Mouse (Mus musculus) hindbrain, embryonic 13.5 days (tissue): Measurements from ENCODE around the gene Aarsd1. TPM values are rescaled to one million over a fixed set of nuclear protein-coding genes. Genes with fewer than 3 reads are reported as not detected.
"Not testable (repeated sequence)": the region's sequence is repeated elsewhere in the genome, so short reads cannot be mapped to it uniquely, and the experiment has no call there.

Experiments
- ATAC-seq: fragments of 200-750 bp; cut with Nextera tagmentation; 2 replicates; pipeline ENCODE4 v1.8.0; 2017; ENCODE audit warnings: moderate TSS enrichment; ENCODE audit not compliant: low FRiP score
- H3K27ac ChIP-seq: fragments of 300-500 bp; sonication (generic); 2 replicates; pipeline ENCODE4 v1.5.1; 2015; ENCODE audit warnings: inconsistent platforms, mild to moderate bottlenecking, moderate library complexity
- H3K27me3 ChIP-seq: fragments of 300-500 bp; sonication (generic); 2 replicates; pipeline ENCODE4 v1.6.1; 2015; ENCODE audit warnings: mild to moderate bottlenecking, inconsistent platforms
- H3K36me3 ChIP-seq: fragments of 300-500 bp; sonication (generic); 2 replicates; pipeline ENCODE4 v1.6.1; 2015; ENCODE audit warnings: mild to moderate bottlenecking, inconsistent platforms
- H3K4me1 ChIP-seq: fragments of 300-500 bp; sonication (generic); replicated peaks from 2 replicates; pipeline ENCODE4 v1.6.1; 2015; ENCODE audit warnings: inconsistent platforms
- H3K4me2 ChIP-seq: fragments of 300-500 bp; sonication (generic); 2 replicates; pipeline ENCODE4 v1.6.1; 2015; ENCODE audit warnings: inconsistent platforms, mild to moderate bottlenecking, moderate library complexity
- H3K4me3 ChIP-seq: fragments of 300-500 bp; sonication (generic); 2 replicates; pipeline ENCODE4 v1.5.1; 2015; ENCODE audit warnings: mild to moderate bottlenecking, inconsistent platforms
- H3K9ac ChIP-seq: fragments of 300-500 bp; sonication (generic); 2 replicates; pipeline ENCODE4 v1.6.1; 2015; ENCODE audit warnings: mild to moderate bottlenecking, inconsistent platforms
- H3K9me3 ChIP-seq: fragments of 300-500 bp; sonication (generic); 2 replicates; pipeline ENCODE4 v1.6.1; 2016; ENCODE audit warnings: inconsistent platforms
- WGBS: fragments of 180-500 bp; shearing (Covaris S2); methylation state at CpG from one replicate; pipeline ENCODE4 v1.1.7; 2015; 5-methylcytosine and 5-hydroxymethylcytosine counted together
- polyA plus RNA-seq: library from polyadenylated mRNA; unstranded; fragments of >200 nt; fragmentation: Nextera tagmentation; extraction: Ambion mirVana; gene quantifications from 2 replicates; pipeline ENCODE4 v1.2.1, GENCODE M21; 2015

The Aarsd1 gene
- polyA plus RNA-seq, 1 experiment from 2014 or later, result 96.2 TPM

GRCm38 (mm10) chr11:101420148-101420547 lies 2.7 kb upstream of the Aarsd1 start:
- H3K27me3 ChIP-seq, result no peaks in the 10 kb centered on the region
- H3K36me3 ChIP-seq, result no peaks in the 10 kb centered on the region
- WGBS, result 97% methylated on average over 5 of the region's 5 CpGs
- no peaks in the 10 kb centered on the region for H3K9me3 ChIP-seq
- ATAC-seq, result no peak
- no peak overlapping the region for H3K4me2 ChIP-seq
- H3K4me3 ChIP-seq, result no peak overlapping the region
- no peak overlapping the region for H3K9ac ChIP-seq
- H3K27ac ChIP-seq, result no peak overlapping the region
- H3K4me1 ChIP-seq, result peaks cover 22% of the 10 kb centered on the region

GRCm38 (mm10) chr11:101419610-101420009 lies 2.2 kb upstream of the Aarsd1 start:
- WGBS, result 26% methylated on average over 3 of the region's 3 CpGs
- ATAC-seq, result no peak
- H3K27ac ChIP-seq, result no peak overlapping the region
- no peaks in the 10 kb centered on the region for H3K27me3 ChIP-seq
- no peaks in the 10 kb centered on the region for H3K9me3 ChIP-seq
- no peak overlapping the region for H3K4me3 ChIP-seq
- H3K36me3 ChIP-seq, result no peaks in the 10 kb centered on the region
- peaks cover 25% of the 10 kb centered on the region for H3K4me1 ChIP-seq
- no peak overlapping the region for H3K9ac ChIP-seq
- H3K4me2 ChIP-seq, result no peak overlapping the region

- no peak overlapping the region for H3K4me2 ChIP-seq
- no peak for ATAC-seq
- no peak overlapping the region for H3K4me3 ChIP-seq
- no peaks in the 10 kb centered on the region for H3K27me3 ChIP-seq
- WGBS, result 60% methylated on average over 6 of the region's 6 CpGs
- H3K27ac ChIP-seq, result no peak overlapping the region
- H3K4me1 ChIP-seq, result peaks cover 19% of the 10 kb centered on the region
- no peaks in the 10 kb centered on the region for H3K9me3 ChIP-seq
- no peaks in the 10 kb centered on the region for H3K36me3 ChIP-seq
- H3K9ac ChIP-seq, result no peak overlapping the region
These were observed 1.6 kb upstream of the Aarsd1 start for GRCm38 (mm10) chr11:101418991-101419390.

- H3K4me3 ChIP-seq, result peak overlapping the region; percentile 74
- no peaks in the 10 kb centered on the region for H3K27me3 ChIP-seq
- H3K9me3 ChIP-seq, result no peaks in the 10 kb centered on the region
- H3K36me3 ChIP-seq, result peaks cover 22% of the 10 kb centered on the region
- peak; percentile 19; the same call in 1 of the 2 replicates for ATAC-seq
- peak overlapping the region; percentile 89 for H3K27ac ChIP-seq
- H3K9ac ChIP-seq, result peak overlapping the region; percentile 90
- H3K4me2 ChIP-seq, result peak overlapping the region; percentile 77
- WGBS, result 2% methylated on average over 11 of the region's 11 CpGs
- H3K4me1 ChIP-seq, result peaks cover 14% of the 10 kb centered on the region
These were observed 848 bp downstream of the Aarsd1 start for GRCm38 (mm10) chr11:101416433-101417100.

- peaks cover 34% of the 10 kb centered on the region for H3K36me3 ChIP-seq
- no peak overlapping the region for H3K9ac ChIP-seq
- H3K9me3 ChIP-seq, result no peaks in the 10 kb centered on the region
- peaks cover 14% of the 10 kb centered on the region for H3K4me1 ChIP-seq
- no peak for ATAC-seq
- 91% methylated on average over 2 of the region's 2 CpGs for WGBS
- H3K27me3 ChIP-seq, result no peaks in the 10 kb centered on the region
- no peak overlapping the region for H3K4me2 ChIP-seq
- H3K4me3 ChIP-seq, result no peak overlapping the region
- H3K27ac ChIP-seq, result no peak overlapping the region
These were observed 2.1 kb downstream of the Aarsd1 start for GRCm38 (mm10) chr11:101415306-101415705.

GRCm38 (mm10) chr11:101395110-101395509 lies 22.3 kb downstream of the Aarsd1 start:
- H3K27me3 ChIP-seq, result peaks cover 5% of the 10 kb centered on the region; the same call in 1 of the 2 replicates
- 0 out of 2 replicates have a peak, but pooled peaks have one; percentile 21 for ATAC-seq
- no peak overlapping the region for H3K4me2 ChIP-seq
- WGBS, result 9% methylated on average over 8 of the region's 8 CpGs
- no peak overlapping the region for H3K4me3 ChIP-seq
- no peaks in the 10 kb centered on the region for H3K9me3 ChIP-seq
- no peak overlapping the region for H3K9ac ChIP-seq
- H3K36me3 ChIP-seq, result no peaks in the 10 kb centered on the region
- no peaks in the 10 kb centered on the region for H3K4me1 ChIP-seq
- no peak overlapping the region for H3K27ac ChIP-seq

GRCm38 (mm10) chr11:101381817-101382216 lies 35.6 kb downstream of the Aarsd1 start:
- Histone ChIP-seq H3K9me3 (no peaks in the 10 kb centered on the region), H3K9ac (no peak overlapping the region), H3K4me1 (no peaks in the 10 kb centered on the region), H3K27ac (no peak overlapping the region), H3K4me2 (no peak overlapping the region), H3K4me3 (no peak overlapping the region), H3K27me3 (no peaks in the 10 kb centered on the region), H3K36me3 (no peaks in the 10 kb centered on the region)
- WGBS, result 17% methylated on average over 4 of the region's 4 CpGs
- ATAC-seq, result no peak

- H3K4me2 ChIP-seq, result no peak overlapping the region
- 86% methylated on average over 6 of the region's 6 CpGs for WGBS
- H3K27me3 ChIP-seq, result no peaks in the 10 kb centered on the region
- ATAC-seq, result no peak
- no peaks in the 10 kb centered on the region for H3K9me3 ChIP-seq
- H3K36me3 ChIP-seq, result no peaks in the 10 kb centered on the region
- no peaks in the 10 kb centered on the region for H3K4me1 ChIP-seq
- no peak overlapping the region for H3K9ac ChIP-seq
- no peak overlapping the region for H3K4me3 ChIP-seq
- no peak overlapping the region for H3K27ac ChIP-seq
These were observed 38.5 kb downstream of the Aarsd1 start for GRCm38 (mm10) chr11:101378926-101379325.

GRCm38 (mm10) chr11:101378196-101378595 lies 39.2 kb downstream of the Aarsd1 start:
- H3K4me3 ChIP-seq, H3K27me3 ChIP-seq, H3K4me1 ChIP-seq, H3K27ac ChIP-seq, H3K9me3 ChIP-seq, H3K4me2 ChIP-seq, ATAC-seq, H3K9ac ChIP-seq, H3K36me3 ChIP-seq: not testable (repeated sequence)
- 87% methylated on average over 8 of the region's 8 CpGs for WGBS

- ATAC-seq, result no peak
- no peak overlapping the region for H3K27ac ChIP-seq
- no peaks in the 10 kb centered on the region for H3K27me3 ChIP-seq
- 66% methylated on average over 7 of the region's 7 CpGs for WGBS
- H3K4me3 ChIP-seq, result no peak overlapping the region
- no peak overlapping the region for H3K4me2 ChIP-seq
- H3K9ac ChIP-seq, result no peak overlapping the region
- H3K36me3 ChIP-seq, result no peaks in the 10 kb centered on the region
- H3K9me3 ChIP-seq, result no peaks in the 10 kb centered on the region
- no peaks in the 10 kb centered on the region for H3K4me1 ChIP-seq
These were observed 42.9 kb downstream of the Aarsd1 start for GRCm38 (mm10) chr11:101374421-101374938.

- no peaks in the 10 kb centered on the region for H3K36me3 ChIP-seq
- H3K9ac ChIP-seq, result no peak overlapping the region
- H3K27ac ChIP-seq, result no peak overlapping the region
- H3K4me2 ChIP-seq, result no peak overlapping the region
- 82% methylated on average over 5 of the region's 5 CpGs for WGBS
- H3K9me3 ChIP-seq, result no peaks in the 10 kb centered on the region
- no peak overlapping the region for H3K4me3 ChIP-seq
- ATAC-seq, result no peak
- H3K4me1 ChIP-seq, result no peaks in the 10 kb centered on the region
- no peaks in the 10 kb centered on the region for H3K27me3 ChIP-seq
These were observed 47.3 kb downstream of the Aarsd1 start for GRCm38 (mm10) chr11:101370141-101370540.

GRCm38 (mm10) chr11:101367326-101367935 lies 50.0 kb downstream of the Aarsd1 start, which contains the start of gene G6pc:
G6pc (plus strand) TSS chr11:101367561.
- no peak within 1 kb of the TSS for H3K4me2 ChIP-seq
- WGBS, result 91% methylated on average over 8 of the region's 8 CpGs
- no peak within 1 kb of the TSS for H3K9ac ChIP-seq

GRCm38 (mm10) chr11:101364531-101364931 lies 52.9 kb downstream of the Aarsd1 start:
- Histone ChIP-seq H3K4me2 (no peak overlapping the region), H3K9me3 (no peaks in the 10 kb centered on the region), H3K27ac (no peak overlapping the region), H3K4me1 (no peaks in the 10 kb centered on the region), H3K27me3 (no peaks in the 10 kb centered on the region), H3K9ac (no peak overlapping the region), H3K4me3 (no peak overlapping the region), H3K36me3 (no peaks in the 10 kb centered on the region)
- no peak for ATAC-seq
- 82% methylated on average over 5 of the region's 5 CpGs for WGBS

More at GRCm38 (mm10) chr11:101367326-101367935, 50.0 kb downstream of the Aarsd1 start, which contains the start of gene G6pc:
- Histone ChIP-seq H3K9me3 (no peaks in the 10 kb centered on the region), H3K27me3 (no peaks in the 10 kb centered on the region), H3K4me1 (no peaks in the 10 kb centered on the region), H3K27ac (no peak within 1 kb of the TSS), H3K36me3 (no peaks in the 10 kb centered on the region), H3K4me3 (no peak within 1 kb of the TSS)
- ATAC-seq, result no peak
